Mouse (Mus musculus) hindbrain, embryonic 16.5 days (tissue): ENCODE data around the gene Pde4d. TPM values are rescaled to one million over a fixed set of nuclear protein-coding genes. Genes with fewer than 3 reads are reported as not detected.

Source experiments
- ATAC-seq: fragments of 200-750 bp; cut with Nextera tagmentation; 2 replicates; pipeline ENCODE4 v1.8.0; 2017; ENCODE audit warnings: moderate TSS enrichment, moderate library complexity
- H3K27ac ChIP-seq: fragments of 300-500 bp; sonication (generic); 2 replicates; pipeline ENCODE4 v1.5.1; 2014; ENCODE audit warnings: low read depth, mild to moderate bottlenecking, control low read depth, low read length, moderate library complexity
- H3K27me3 ChIP-seq: fragments of 300-500 bp; sonication (generic); replicated peaks from 2 replicates; pipeline ENCODE4 v1.6.1; 2014; ENCODE audit warnings: low read length; ENCODE audit not compliant: control insufficient read depth, insufficient read depth
- H3K36me3 ChIP-seq: fragments of 300-500 bp; sonication (generic); 2 replicates; pipeline ENCODE4 v1.6.1; 2014; ENCODE audit warnings: mild to moderate bottlenecking, low read length, moderate library complexity, mixed read lengths; ENCODE audit not compliant: control insufficient read depth, insufficient read depth
- H3K4me1 ChIP-seq: fragments of 300-500 bp; sonication (generic); 2 replicates; pipeline ENCODE4 v1.6.1; 2014; ENCODE audit warnings: low read depth, low read length; ENCODE audit not compliant: control insufficient read depth, insufficient read depth
- H3K4me2 ChIP-seq: fragments of 300-500 bp; sonication (generic); 2 replicates; pipeline ENCODE4 v1.6.1; 2014; ENCODE audit warnings: mild to moderate bottlenecking, low read length, control low read depth, moderate library complexity
- H3K4me3 ChIP-seq: fragments of 300-500 bp; sonication (generic); 2 replicates; pipeline ENCODE4 v1.5.1; 2014; ENCODE audit warnings: mild to moderate bottlenecking, low read length, control low read depth, moderate library complexity
- H3K9ac ChIP-seq: fragments of 300-500 bp; sonication (generic); 2 replicates; pipeline ENCODE4 v1.6.1; 2014; ENCODE audit warnings: low read depth, mild to moderate bottlenecking, control low read depth, low read length, moderate library complexity
- H3K9me3 ChIP-seq: fragments of 300-500 bp; sonication (generic); 2 replicates; pipeline ENCODE4 v1.6.1; 2014; ENCODE audit warnings: mild to moderate bottlenecking, low read length, moderate library complexity; ENCODE audit not compliant: control insufficient read depth
- WGBS: fragments of 180-500 bp; shearing (Covaris S2); extraction: QIAGEN DNeasy Blood & Tissue Kit; methylation state at CpG from one replicate; pipeline ENCODE4 v1.1.7; 2014; 5-methylcytosine and 5-hydroxymethylcytosine counted together
- polyA plus RNA-seq: library from polyadenylated mRNA; unstranded; fragments of >200 nt; fragmentation: Nextera tagmentation; extraction: Ambion mirVana; gene quantifications from 2 replicates; pipeline ENCODE4 v1.2.1, GENCODE M21; 2015

Gene Pde4d
- polyA plus RNA-seq, 1 experiment from 2014 or later = 18.5 TPM

GRCm38 (mm10) chr13:109290922-109291321 is 841.2 kb downstream of the Pde4d start:
- Histone ChIP-seq H3K4me1 (no peaks in the 10 kb centered on the region), H3K9me3 (no peaks in the 10 kb centered on the region), H3K27ac (no peak overlapping the region), H3K4me2 (no peak overlapping the region), H3K27me3 (no peaks in the 10 kb centered on the region), H3K4me3 (no peak overlapping the region), H3K9ac (no peak overlapping the region), H3K36me3 (no peaks in the 10 kb centered on the region)
- ATAC-seq = no peak
- 27% methylated on average over 4 of the region's 4 CpGs for WGBS

DNA sequence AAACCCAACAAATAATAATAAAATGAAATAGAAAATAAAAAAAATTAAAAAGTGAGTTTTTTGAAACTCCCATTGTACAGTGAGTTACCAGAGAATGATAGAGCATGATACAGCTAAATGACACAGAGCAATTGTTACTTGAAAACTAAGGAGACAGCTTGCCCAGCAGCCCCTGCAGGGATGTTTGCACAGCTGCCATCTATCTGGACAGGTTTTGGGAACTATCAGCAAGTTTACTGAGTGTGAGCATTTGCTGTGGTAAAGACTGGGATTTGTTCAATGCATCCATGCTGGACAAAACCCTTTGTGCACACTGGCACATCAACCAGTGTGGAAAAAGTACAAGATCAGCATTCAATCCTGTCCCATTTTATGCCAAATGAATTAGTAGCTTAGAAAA is 843.3 kb downstream of the Pde4d start:
- no peaks in the 10 kb centered on the region for H3K9me3 ChIP-seq
- H3K4me3 ChIP-seq = no peak overlapping the region
- H3K36me3 ChIP-seq = no peaks in the 10 kb centered on the region
- no peak overlapping the region for H3K27ac ChIP-seq
- no peak overlapping the region for H3K9ac ChIP-seq
- H3K4me1 ChIP-seq = no peaks in the 10 kb centered on the region
- no peak overlapping the region for H3K4me2 ChIP-seq
- no peaks in the 10 kb centered on the region for H3K27me3 ChIP-seq
- ATAC-seq = no peak

- no peak overlapping the region for H3K9ac ChIP-seq
- H3K4me2 ChIP-seq = no peak overlapping the region
- 29% methylated on average over 3 of the region's 3 CpGs for WGBS
- no peak overlapping the region for H3K4me3 ChIP-seq
- no peaks in the 10 kb centered on the region for H3K9me3 ChIP-seq
- no peaks in the 10 kb centered on the region for H3K4me1 ChIP-seq
- no peaks in the 10 kb centered on the region for H3K27me3 ChIP-seq
- H3K36me3 ChIP-seq = no peaks in the 10 kb centered on the region
- peak; percentile 61 for ATAC-seq
- H3K27ac ChIP-seq = no peak overlapping the region
Observed at GRCm38 (mm10) chr13:109296347-109297037, 846.7 kb downstream of the Pde4d start.

GRCm38 (mm10) chr13:109298852-109299251 is 849.1 kb downstream of the Pde4d start:
- no peak overlapping the region for H3K4me2 ChIP-seq
- 88% methylated on average over 7 of the region's 7 CpGs for WGBS
- H3K9ac ChIP-seq = no peak overlapping the region
- no peak overlapping the region for H3K27ac ChIP-seq
- no peaks in the 10 kb centered on the region for H3K4me1 ChIP-seq
- ATAC-seq = no peak
- H3K36me3 ChIP-seq = no peaks in the 10 kb centered on the region
- H3K9me3 ChIP-seq = no peaks in the 10 kb centered on the region
- H3K27me3 ChIP-seq = no peaks in the 10 kb centered on the region
- H3K4me3 ChIP-seq = no peak overlapping the region

DNA sequence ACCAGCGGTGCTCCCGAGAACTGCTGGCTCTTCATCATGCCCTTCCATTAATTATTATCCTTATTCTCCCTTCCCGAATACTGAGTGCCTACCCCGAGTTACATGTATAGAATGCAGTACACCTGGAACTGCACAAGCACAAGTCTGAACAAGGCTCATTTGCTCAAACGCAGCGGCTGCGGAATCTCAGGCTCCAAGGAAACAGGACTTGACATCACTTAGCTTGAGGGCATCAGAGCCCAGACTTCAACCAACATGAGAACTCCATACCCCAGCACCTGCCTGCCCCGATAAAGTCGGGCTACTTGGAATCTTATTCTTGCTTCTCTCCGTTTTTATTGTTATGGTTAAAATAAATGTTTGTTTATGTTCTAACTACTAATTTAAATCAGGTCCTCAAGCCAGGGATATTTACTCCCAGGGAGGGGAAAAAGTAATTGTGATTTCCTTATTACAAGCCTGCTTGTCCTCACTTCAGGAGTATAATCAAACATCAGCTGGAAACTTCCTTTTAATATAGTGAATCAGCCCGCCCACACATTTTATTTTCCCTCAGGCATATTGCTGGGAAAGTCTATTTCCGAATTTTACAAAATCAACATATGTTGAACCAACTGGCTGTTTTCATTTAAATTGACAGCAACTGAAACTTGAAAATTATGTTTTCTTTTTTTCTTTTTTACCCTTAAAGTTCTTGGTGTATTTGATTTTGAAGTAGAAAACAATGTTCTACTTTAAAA is 849.9 kb downstream of the Pde4d start:
- no peaks in the 10 kb centered on the region for H3K9me3 ChIP-seq
- no peak overlapping the region for H3K27ac ChIP-seq
- no peak overlapping the region for H3K4me2 ChIP-seq
- H3K36me3 ChIP-seq = no peaks in the 10 kb centered on the region
- no peaks in the 10 kb centered on the region for H3K4me1 ChIP-seq
- H3K4me3 ChIP-seq = no peak overlapping the region
- H3K9ac ChIP-seq = no peak overlapping the region
- 82% methylated on average over 12 of the region's 12 CpGs for WGBS
- no peak for ATAC-seq
- H3K27me3 ChIP-seq = no peaks in the 10 kb centered on the region

- 0 out of 2 replicates have a peak, but pooled peaks have one; percentile 37 for ATAC-seq
- H3K9ac ChIP-seq = no peak overlapping the region
- H3K27me3 ChIP-seq = no peaks in the 10 kb centered on the region
- H3K9me3 ChIP-seq = no peaks in the 10 kb centered on the region
- no peaks in the 10 kb centered on the region for H3K36me3 ChIP-seq
- H3K4me2 ChIP-seq = no peak overlapping the region; the same call in 1 of the 2 replicates
- no peaks in the 10 kb centered on the region for H3K4me1 ChIP-seq
- no peak overlapping the region for H3K27ac ChIP-seq
- 38% methylated on average over 7 of the region's 7 CpGs for WGBS
- no peak overlapping the region for H3K4me3 ChIP-seq
Observed at GRCm38 (mm10) chr13:109312542-109312941, 862.8 kb downstream of the Pde4d start.

GRCm38 (mm10) chr13:109315608-109316007 is 865.9 kb downstream of the Pde4d start:
- H3K27ac ChIP-seq = no peak overlapping the region
- 83% methylated on average over 9 of the region's 9 CpGs for WGBS
- H3K4me2 ChIP-seq = no peak overlapping the region
- no peaks in the 10 kb centered on the region for H3K9me3 ChIP-seq
- H3K36me3 ChIP-seq = no peaks in the 10 kb centered on the region
- H3K4me3 ChIP-seq = no peak overlapping the region
- no peak overlapping the region for H3K9ac ChIP-seq
- H3K27me3 ChIP-seq = no peaks in the 10 kb centered on the region
- H3K4me1 ChIP-seq = no peaks in the 10 kb centered on the region
- no peak for ATAC-seq

DNA sequence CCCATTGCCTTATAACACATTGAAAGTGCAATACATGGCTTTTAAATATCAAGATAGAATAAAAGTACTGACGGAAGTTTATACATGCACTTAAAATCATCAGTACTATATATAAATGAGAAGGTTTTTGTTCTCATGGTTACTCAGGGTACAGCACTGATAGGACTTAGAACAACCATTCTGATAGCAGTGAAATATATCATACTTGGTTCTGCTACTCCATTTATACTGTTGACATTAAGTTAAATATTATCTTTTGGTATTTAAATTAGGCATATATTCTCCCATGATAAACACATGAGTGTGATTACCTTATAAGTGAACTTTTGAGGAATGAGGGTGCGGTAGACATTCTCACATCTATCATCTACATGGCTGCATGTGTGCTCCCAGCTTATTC is 867.9 kb downstream of the Pde4d start:
- no peak overlapping the region for H3K4me3 ChIP-seq
- H3K36me3 ChIP-seq = no peaks in the 10 kb centered on the region
- no peak overlapping the region for H3K27ac ChIP-seq
- no peak overlapping the region for H3K9ac ChIP-seq
- no peaks in the 10 kb centered on the region for H3K9me3 ChIP-seq
- no peak for ATAC-seq
- 94% methylated on average over 2 of the region's 2 CpGs for WGBS
- no peaks in the 10 kb centered on the region for H3K27me3 ChIP-seq
- H3K4me2 ChIP-seq = no peak overlapping the region
- no peaks in the 10 kb centered on the region for H3K4me1 ChIP-seq

GRCm38 (mm10) chr13:109318434-109318998 is 868.8 kb downstream of the Pde4d start:
- no peak overlapping the region for H3K9ac ChIP-seq
- no peaks in the 10 kb centered on the region for H3K36me3 ChIP-seq
- no peak overlapping the region for H3K27ac ChIP-seq
- H3K4me1 ChIP-seq = no peaks in the 10 kb centered on the region
- H3K9me3 ChIP-seq = no peaks in the 10 kb centered on the region
- WGBS = 86% methylated on average over 3 of the region's 3 CpGs
- H3K27me3 ChIP-seq = no peaks in the 10 kb centered on the region
- H3K4me3 ChIP-seq = no peak overlapping the region
- no peak for ATAC-seq
- no peak overlapping the region for H3K4me2 ChIP-seq
